Mouse (Mus musculus): ENCODE measurements around the gene 4930453N24Rik. TPM values are rescaled to one million over a fixed set of nuclear protein-coding genes. Genes with fewer than 3 reads are reported as not detected.

The 4930453N24Rik gene
- 10 to 100 TPM; 22.9 to 26.9 TPM for total RNA-seq (2021)

GRCm38 (mm10) chr16:64770521-64771430, at the start of gene 4930453N24Rik:
Gene 4930453N24Rik (minus strand): TSS chr16:64771161.
- DNase-seq = peak; percentile 85 to 90
- intact Hi-C loops (cut with DNase I) = loop anchor here (2.0 kb wide), 2 partner anchors 80 to 102 kb away; partner anchors contain the start of genes Cggbp1 and Zfp654

- DNase-seq = no peak
- intact Hi-C loops (cut with DNase I) = no loop called here
Measured at GRCm38 (mm10) chr16:64817094-64817765, 46.3 kb upstream of the 4930453N24Rik start.

- no peak for DNase-seq
- intact Hi-C loops (cut with DNase I) = no loop called here
Measured at GRCm38 (mm10) chr16:64803041-64803440, 32.1 kb upstream of the 4930453N24Rik start.

GRCm38 (mm10) chr16:64801638-64802037, 30.7 kb upstream of the 4930453N24Rik start:
- DNase-seq = no peak
- intact Hi-C loops (cut with DNase I) = no loop called here

GRCm38 (mm10) chr16:64800393-64800792, 29.4 kb upstream of the 4930453N24Rik start:
- no peak for DNase-seq
- intact Hi-C loops (cut with DNase I) = no loop called here

- no peak for DNase-seq
- intact Hi-C loops (cut with DNase I) = no loop called here
Measured at GRCm38 (mm10) chr16:64794802-64795201, 23.8 kb upstream of the 4930453N24Rik start.

GRCm38 (mm10) chr16:64789706-64790105, 18.7 kb upstream of the 4930453N24Rik start:
- intact Hi-C loops (cut with DNase I) = no loop called here
- no peak for DNase-seq

- no peak for DNase-seq
- intact Hi-C loops (cut with DNase I) = no loop called here
Measured at GRCm38 (mm10) chr16:64775516-64775915, 4.6 kb upstream of the 4930453N24Rik start.

- no peak for DNase-seq
Measured at GRCm38 (mm10) chr16:64771431-64771818, 464 bp upstream of the 4930453N24Rik start.

GRCm38 (mm10) chr16:64766696-64767300, 4.2 kb downstream of the 4930453N24Rik start:
- DNase-seq = no peak
- intact Hi-C loops (cut with DNase I) = loop anchor here (10.0 kb wide), 1 partner anchor 788 kb away; no protein-coding TSS in a partner anchor

More at GRCm38 (mm10) chr16:64771431-64771818, 464 bp upstream of the 4930453N24Rik start:
- intact Hi-C loops (cut with DNase I) = loop anchor here (2.0 kb wide), 2 partner anchors 79 to 101 kb away; partner anchors contain the start of genes Cggbp1 and Zfp654

- intact Hi-C loops (cut with DNase I) = loop anchor here (5.0 kb wide), 1 partner anchor 93 kb away; the partner anchor contains the start of genes Cggbp1 and Zfp654
- no peak for DNase-seq
Measured at GRCm38 (mm10) chr16:64759245-64759626, 11.7 kb downstream of the 4930453N24Rik start.

GRCm38 (mm10) chr16:64758561-64759244, 12.3 kb downstream of the 4930453N24Rik start:
- DNase-seq = no peak
- intact Hi-C loops (cut with DNase I) = loop anchor here (5.0 kb wide), 1 partner anchor 94 kb away; the partner anchor contains the start of genes Cggbp1 and Zfp654

GRCm38 (mm10) chr16:64757666-64758400, 13.1 kb downstream of the 4930453N24Rik start:
- DNase-seq = no peak
- intact Hi-C loops (cut with DNase I) = loop anchor here (5.0 kb wide), 1 partner anchor 94 kb away; the partner anchor contains the start of genes Cggbp1 and Zfp654

- no peak for DNase-seq
- intact Hi-C loops (cut with DNase I) = loop anchor here (5.0 kb wide), 1 partner anchor 96 kb away; the partner anchor contains the start of genes Cggbp1 and Zfp654
Measured at GRCm38 (mm10) chr16:64756321-64756720, 14.6 kb downstream of the 4930453N24Rik start.

- DNase-seq = no peak
- intact Hi-C loops (cut with DNase I) = loop anchor here (2.0 to 5.0 kb wide), 4 partner anchors 98 to 718 kb away; partner anchors contain the start of genes Cggbp1 and Zfp654
Measured at GRCm38 (mm10) chr16:64754743-64755139, 16.2 kb downstream of the 4930453N24Rik start.

- intact Hi-C loops (cut with DNase I) = loop anchor here (2.0 kb wide), 3 partner anchors 149 to 719 kb away; no protein-coding TSS in a partner anchor
- DNase-seq = no peak
Measured at GRCm38 (mm10) chr16:64753990-64754742, 16.8 kb downstream of the 4930453N24Rik start.

- intact Hi-C loops (cut with DNase I) = loop anchor here (5.0 kb wide), 3 partner anchors 891 to 1806 kb away; no protein-coding TSS in a partner anchor
Measured at GRCm38 (mm10) chr16:64748237-64748636, 22.7 kb downstream of the 4930453N24Rik start.

GRCm38 (mm10) chr16:64745089-64745488, 25.9 kb downstream of the 4930453N24Rik start:
- intact Hi-C loops (cut with DNase I) = loop anchor here (5.0 kb wide), 3 partner anchors 888 to 1803 kb away; no protein-coding TSS in a partner anchor
- DNase-seq = no peak

More at GRCm38 (mm10) chr16:64748237-64748636, 22.7 kb downstream of the 4930453N24Rik start:
- peak; percentile 42 to 70 for DNase-seq

Data from heart, postnatal 36 days (tissue).